Mouse (Mus musculus): ENCODE results near the gene Ralgds.

DNA sequence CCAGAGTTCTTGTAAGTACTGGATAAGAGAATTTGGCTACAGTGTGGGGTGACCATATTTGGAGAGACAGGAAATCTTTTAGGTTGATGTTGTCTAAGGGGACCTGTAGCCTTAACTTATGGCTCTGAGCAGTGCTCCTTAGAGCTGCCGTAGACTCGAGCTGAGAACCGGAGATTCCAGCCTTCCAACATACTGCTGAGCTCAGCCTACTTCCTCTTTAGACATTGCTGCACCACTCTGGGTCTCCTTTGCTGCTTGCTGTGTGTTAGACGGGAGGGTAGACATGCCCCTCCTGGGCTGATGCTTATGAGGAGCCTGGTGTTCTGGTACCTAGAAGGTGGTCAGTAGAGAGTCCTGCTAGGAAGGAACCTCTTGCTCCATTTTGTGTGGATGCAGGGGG is 14.5 kb upstream of the Ralgds start:
- no peak for TF ChIP-seq CTCF (IDR thresholded peaks at IDR 0.05; ENCODE audit: low read depth)
- no peak for TF ChIP-seq EP300 (IDR thresholded peaks at IDR 0.05; ENCODE audit: low read depth)
